Mouse (Mus musculus) midbrain, embryonic 16.5 days (tissue): Measurements from ENCODE around the gene Rasgrf1. TPM values are rescaled to one million over a fixed set of nuclear protein-coding genes. Genes with fewer than 3 reads are reported as not detected.

Source experiments
- ATAC-seq: fragments of 200-750 bp; cut with Nextera tagmentation; 2 replicates; pipeline ENCODE4 v1.8.0; 2017; ENCODE audit warnings: moderate TSS enrichment
- H3K27ac ChIP-seq: fragments of 300-500 bp; sonication (generic); 2 replicates; pipeline ENCODE4 v1.5.1; 2014; ENCODE audit warnings: mild to moderate bottlenecking, low read length, mixed read lengths
- H3K27me3 ChIP-seq: fragments of 300-500 bp; sonication (generic); 2 replicates; pipeline ENCODE4 v1.6.1; 2014; ENCODE audit warnings: low read depth, low read length, mixed read lengths; ENCODE audit not compliant: control insufficient read depth, insufficient read depth
- H3K36me3 ChIP-seq: fragments of 300-500 bp; sonication (generic); 2 replicates; pipeline ENCODE4 v1.6.1; 2014; ENCODE audit warnings: mild to moderate bottlenecking, low read length, moderate library complexity, mixed read lengths; ENCODE audit not compliant: control insufficient read depth, insufficient read depth
- H3K4me1 ChIP-seq: fragments of 300-500 bp; sonication (generic); 2 replicates; pipeline ENCODE4 v1.6.1; 2014; ENCODE audit warnings: mild to moderate bottlenecking, low read length, mixed read lengths; ENCODE audit not compliant: control insufficient read depth, insufficient read depth
- H3K4me2 ChIP-seq: fragments of 300-500 bp; sonication (generic); 2 replicates; pipeline ENCODE4 v1.6.1; 2014; ENCODE audit warnings: mild to moderate bottlenecking, low read length, mixed read lengths
- H3K4me3 ChIP-seq: fragments of 300-500 bp; sonication (generic); 2 replicates; pipeline ENCODE4 v1.5.1; 2014; ENCODE audit warnings: low read depth, mild to moderate bottlenecking, low read length, moderate library complexity, mixed read lengths
- H3K9ac ChIP-seq: fragments of 300-500 bp; sonication (generic); 2 replicates; pipeline ENCODE4 v1.6.1; 2014; ENCODE audit warnings: low read depth, low read length, mixed read lengths
- H3K9me3 ChIP-seq: fragments of 300-500 bp; sonication (generic); replicated peaks from 2 replicates; pipeline ENCODE4 v1.6.1; 2014; ENCODE audit warnings: mild to moderate bottlenecking, low read length, mixed read lengths; ENCODE audit not compliant: control insufficient read depth, poor library complexity, severe bottlenecking
- WGBS: fragments of 180-500 bp; shearing (Covaris S2); extraction: QIAGEN DNeasy Blood & Tissue Kit; methylation state at CpG from one replicate; pipeline ENCODE4 v1.1.7; 2014; 5-methylcytosine and 5-hydroxymethylcytosine counted together
- polyA plus RNA-seq: library from polyadenylated mRNA; unstranded; fragments of >200 nt; fragmentation: Nextera tagmentation; extraction: Ambion mirVana; gene quantifications from 2 replicates; pipeline ENCODE4 v1.2.1, GENCODE M21; 2015

Rasgrf1 gene
- polyA plus RNA-seq, 1 experiment from 2014 or later, result 9.9 TPM

DNA sequence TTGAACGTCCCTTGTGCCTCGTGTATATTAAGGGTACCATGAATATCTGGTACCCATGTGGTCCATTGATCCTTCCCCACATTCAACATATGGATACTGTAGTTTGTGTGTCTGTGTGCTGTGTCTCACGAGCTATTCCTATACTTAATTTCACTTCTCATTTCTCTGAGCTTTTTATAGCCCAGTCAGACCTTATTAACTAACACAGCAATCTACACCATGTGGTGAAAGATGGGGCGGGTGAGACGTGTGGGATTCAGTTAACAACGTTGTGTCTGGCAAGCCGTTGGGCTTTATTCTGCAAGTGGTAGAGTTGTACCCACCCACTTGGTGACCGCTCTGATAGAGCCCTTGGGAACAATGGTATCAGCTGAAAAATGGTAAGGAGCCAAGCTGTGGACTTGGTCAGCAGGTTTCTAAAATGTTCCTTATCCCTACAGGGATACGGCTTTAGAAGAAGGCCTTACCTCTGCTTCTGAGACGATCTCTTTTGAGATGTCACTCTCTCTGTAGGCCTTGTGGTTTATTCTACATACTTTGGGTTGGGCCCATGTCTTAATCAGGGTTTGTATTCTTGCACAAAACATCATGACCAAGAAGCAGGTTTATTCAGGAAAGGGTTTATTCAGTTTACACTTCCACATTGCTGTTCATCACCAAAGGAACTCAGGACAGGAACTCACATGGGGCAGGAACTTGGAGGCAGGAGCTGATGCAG, 79.3 kb downstream of the Rasgrf1 start:
- Histone ChIP-seq H3K9me3 (no peaks in the 10 kb centered on the region), H3K4me1 (no peaks in the 10 kb centered on the region), H3K4me2 (no peak overlapping the region), H3K27ac (no peak overlapping the region), H3K27me3 (no peaks in the 10 kb centered on the region), H3K9ac (no peak overlapping the region), H3K36me3 (no peaks in the 10 kb centered on the region), H3K4me3 (no peak overlapping the region)
- WGBS, result 97% methylated on average over 10 of the region's 10 CpGs
- ATAC-seq, result no peak

GRCm38 (mm10) chr9:90006432-90006831, 96.7 kb downstream of the Rasgrf1 start:
- 95% methylated on average over 3 of the region's 3 CpGs for WGBS
- ATAC-seq, result no peak

GRCm38 (mm10) chr9:90007094-90007493, 97.4 kb downstream of the Rasgrf1 start:
- no peak for ATAC-seq
- 14% methylated on average over 2 of the region's 2 CpGs for WGBS
- H3K9ac ChIP-seq, result no peak overlapping the region

More at GRCm38 (mm10) chr9:90006432-90006831, 96.7 kb downstream of the Rasgrf1 start:
- Histone ChIP-seq H3K36me3 (no peaks in the 10 kb centered on the region), H3K9me3 (no peaks in the 10 kb centered on the region), H3K4me2 (no peak overlapping the region), H3K27me3 (no peaks in the 10 kb centered on the region), H3K9ac (no peak overlapping the region), H3K4me3 (no peak overlapping the region), H3K27ac (no peak overlapping the region), H3K4me1 (no peaks in the 10 kb centered on the region)

DNA sequence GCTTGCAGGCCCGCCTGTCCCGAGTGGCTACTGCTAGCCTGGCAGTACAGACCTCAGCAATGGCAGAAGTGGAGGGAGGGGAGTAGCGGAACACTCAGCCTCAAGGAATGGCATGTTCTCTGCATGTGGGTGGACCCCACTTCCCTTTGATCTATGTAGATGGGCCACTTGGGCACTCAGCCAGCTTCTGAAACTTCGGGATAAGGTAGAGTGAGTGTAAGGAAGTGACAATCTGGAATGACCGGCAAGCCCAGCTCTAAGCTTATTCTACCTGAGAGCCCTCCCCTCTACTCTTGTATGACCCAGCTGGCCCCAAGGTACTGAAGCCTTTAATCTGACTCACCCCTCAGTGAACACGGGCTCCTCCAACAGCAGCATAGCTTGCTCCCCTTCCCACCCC, 98.4 kb downstream of the Rasgrf1 start:
- H3K27ac ChIP-seq, result no peak overlapping the region
- H3K4me3 ChIP-seq, result no peak overlapping the region
- ATAC-seq, result no peak

More at GRCm38 (mm10) chr9:90007094-90007493, 97.4 kb downstream of the Rasgrf1 start:
- no peak overlapping the region for H3K4me3 ChIP-seq
- no peak overlapping the region for H3K27ac ChIP-seq
- H3K4me1 ChIP-seq, result no peaks in the 10 kb centered on the region
- no peak overlapping the region for H3K4me2 ChIP-seq
- H3K9me3 ChIP-seq, result no peaks in the 10 kb centered on the region
- H3K27me3 ChIP-seq, result no peaks in the 10 kb centered on the region
- no peaks in the 10 kb centered on the region for H3K36me3 ChIP-seq

GRCm38 (mm10) chr9:90011849-90012248, 102.1 kb downstream of the Rasgrf1 start:
- Histone ChIP-seq H3K9ac (no peak overlapping the region), H3K4me1 (no peaks in the 10 kb centered on the region), H3K27ac (no peak overlapping the region), H3K4me2 (no peak overlapping the region), H3K27me3 (no peaks in the 10 kb centered on the region), H3K4me3 (no peak overlapping the region), H3K9me3 (no peaks in the 10 kb centered on the region), H3K36me3 (no peaks in the 10 kb centered on the region)
- ATAC-seq, result no peak
- 66% methylated on average over 2 of the region's 2 CpGs for WGBS

More for the DNA sequence above, 98.4 kb downstream of the Rasgrf1 start:
- no peaks in the 10 kb centered on the region for H3K36me3 ChIP-seq
- H3K9ac ChIP-seq, result no peak overlapping the region
- no peaks in the 10 kb centered on the region for H3K27me3 ChIP-seq
- no peak overlapping the region for H3K4me2 ChIP-seq
- no peaks in the 10 kb centered on the region for H3K9me3 ChIP-seq
- H3K4me1 ChIP-seq, result no peaks in the 10 kb centered on the region
- WGBS, result 90% methylated on average over 6 of the region's 6 CpGs

- Histone ChIP-seq H3K9ac (no peak overlapping the region), H3K4me2 (no peak overlapping the region), H3K27me3 (no peaks in the 10 kb centered on the region), H3K9me3 (no peaks in the 10 kb centered on the region), H3K27ac (no peak overlapping the region), H3K36me3 (no peaks in the 10 kb centered on the region), H3K4me1 (no peaks in the 10 kb centered on the region), H3K4me3 (no peak overlapping the region)
- 95% methylated on average over 3 of the region's 3 CpGs for WGBS
- no peak for ATAC-seq
These were observed 104.9 kb downstream of the Rasgrf1 start for GRCm38 (mm10) chr9:90014649-90015048.

GRCm38 (mm10) chr9:90016204-90016603, 106.5 kb downstream of the Rasgrf1 start:
- no peak for ATAC-seq
- WGBS, result 84% methylated on average over 6 of the region's 6 CpGs
- Histone ChIP-seq H3K4me2 (no peak overlapping the region), H3K9me3 (no peaks in the 10 kb centered on the region), H3K4me3 (no peak overlapping the region), H3K9ac (no peak overlapping the region), H3K4me1 (no peaks in the 10 kb centered on the region), H3K27ac (no peak overlapping the region), H3K27me3 (no peaks in the 10 kb centered on the region), H3K36me3 (no peaks in the 10 kb centered on the region)

DNA sequence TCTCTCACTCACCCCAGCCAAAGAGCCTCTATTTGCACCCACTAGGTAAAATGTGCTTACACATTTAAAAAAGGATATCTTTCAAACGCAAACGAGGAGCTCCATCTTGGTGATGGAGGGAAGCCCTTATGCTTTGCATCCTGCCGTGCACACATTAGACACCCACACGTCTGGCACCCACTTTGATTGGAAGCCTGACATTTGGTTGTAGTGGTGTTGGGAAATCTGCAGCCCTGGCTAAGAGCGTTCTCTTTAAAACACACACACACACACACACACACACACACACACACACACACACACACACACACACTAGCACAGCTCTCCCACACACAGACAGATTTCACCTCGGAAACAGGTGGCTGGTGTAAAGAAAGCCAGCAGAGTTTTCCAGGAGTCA, 111.2 kb downstream of the Rasgrf1 start:
- no peaks in the 10 kb centered on the region for H3K36me3 ChIP-seq
- H3K27ac ChIP-seq, result no peak overlapping the region
- 88% methylated on average over 6 of the region's 6 CpGs for WGBS
- no peaks in the 10 kb centered on the region for H3K4me1 ChIP-seq
- no peak for ATAC-seq
- H3K27me3 ChIP-seq, result no peaks in the 10 kb centered on the region
- H3K4me3 ChIP-seq, result no peak overlapping the region
- H3K9me3 ChIP-seq, result no peaks in the 10 kb centered on the region
- no peak overlapping the region for H3K4me2 ChIP-seq
- no peak overlapping the region for H3K9ac ChIP-seq

- 91% methylated on average over 4 of the region's 4 CpGs for WGBS
- Histone ChIP-seq H3K9me3 (no peaks in the 10 kb centered on the region), H3K4me1 (no peaks in the 10 kb centered on the region), H3K27ac (no peak overlapping the region), H3K9ac (no peak overlapping the region), H3K4me2 (no peak overlapping the region), H3K27me3 (no peaks in the 10 kb centered on the region), H3K36me3 (no peaks in the 10 kb centered on the region), H3K4me3 (no peak overlapping the region)
- no peak for ATAC-seq
These were observed 111.7 kb downstream of the Rasgrf1 start for GRCm38 (mm10) chr9:90021442-90021841.
